Mouse (Mus musculus) heart, postnatal 14 days (tissue): ENCODE measurements around the gene Kcnk10. TPM values are rescaled to one million over a fixed set of nuclear protein-coding genes. Genes with fewer than 3 reads are reported as not detected.
A peak's percentile ranks its signal among the peaks of the same experiment; 100 is the strongest.

Experiments
- DNase-seq, 2 experiments: peaks; one replicate each; pipeline ENCODE4 v3.0.0; 2021 to 2022
- intact Hi-C: fragments of 180-260 bp; cut with DNase I; formaldehyde crosslinking; loops from one replicate; pipeline ENCODE4 v1.15.1; 2025
- total RNA-seq, 2 experiments: library from RNA; stranded (reverse); gene quantifications; 2 replicates each; pipeline ENCODE4 v1.2.3; 2021

The Kcnk10 gene
- total RNA-seq, 2 experiments from 2014 or later: not detected

- DNase-seq: no peak
- intact Hi-C loops: no loop called here
Measured at GRCm38 (mm10) chr12:98524331-98525311, 53.5 kb downstream of the Kcnk10 start.

DNA sequence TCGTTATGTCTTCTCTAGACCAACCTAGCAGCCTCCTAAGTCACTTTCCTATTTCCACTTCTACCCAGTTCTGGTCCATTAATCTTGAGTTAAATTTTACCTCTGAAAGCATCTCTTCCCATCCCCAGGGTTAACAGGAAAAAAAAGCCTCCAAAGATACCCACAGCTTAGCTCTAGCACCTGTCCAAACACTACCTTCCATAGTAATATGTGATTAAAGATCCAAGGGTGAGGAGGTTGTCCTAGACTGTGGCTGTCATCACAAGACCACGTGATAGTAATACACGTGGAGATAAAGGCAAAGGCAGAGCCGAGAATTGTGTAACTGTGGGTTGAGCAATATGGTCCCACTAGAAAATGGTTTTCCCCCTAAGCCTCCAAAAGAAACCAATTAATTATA is 56.8 kb downstream of the Kcnk10 start:
- intact Hi-C loops: no loop called here

DNA sequence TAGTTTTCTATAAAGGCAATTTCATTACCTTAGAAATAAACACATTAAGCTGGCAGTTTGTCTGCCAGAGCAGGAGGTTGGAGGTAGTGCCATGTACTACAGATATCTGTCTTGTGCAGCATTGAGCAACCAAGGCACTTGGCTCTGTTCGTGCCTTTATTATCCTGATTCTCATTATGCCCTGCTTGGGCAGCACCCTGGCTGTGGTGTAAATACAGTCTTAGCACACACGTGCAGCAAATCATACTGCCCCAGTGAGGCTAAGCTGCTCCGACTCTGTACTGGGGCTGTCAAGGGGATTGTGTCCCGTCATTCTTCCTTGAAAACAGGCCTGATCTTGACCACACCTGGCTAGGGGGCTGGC is 57.6 kb downstream of the Kcnk10 start:
- no peak for DNase-seq
- intact Hi-C loops: no loop called here

More for the DNA sequence above, 56.8 kb downstream of the Kcnk10 start:
- DNase-seq: no peak

GRCm38 (mm10) chr12:98519866-98520567 is 58.1 kb downstream of the Kcnk10 start:
- no peak for DNase-seq
- intact Hi-C loops: no loop called here

DNA sequence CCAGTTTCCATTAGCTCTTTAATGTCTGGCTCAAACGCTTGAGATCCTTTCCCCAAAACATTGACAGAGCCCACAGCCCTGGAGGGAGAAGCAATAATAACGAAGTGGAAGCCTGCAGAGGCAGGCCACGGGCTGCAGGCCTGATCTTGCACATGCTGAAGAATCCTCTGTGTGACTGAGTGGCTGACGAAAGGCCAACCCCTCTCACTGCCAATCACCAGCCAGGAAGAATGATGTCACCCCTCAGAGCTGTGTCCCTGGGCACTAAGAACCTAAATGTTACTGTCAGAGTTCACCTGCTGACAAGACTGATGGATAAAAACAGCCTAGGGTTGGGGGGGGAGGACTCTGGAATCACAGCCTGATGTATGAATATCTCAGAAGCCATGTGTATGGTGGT is 72.5 kb downstream of the Kcnk10 start:
- intact Hi-C loops: no loop called here
- DNase-seq: no peak

GRCm38 (mm10) chr12:98501528-98502280 is 76.4 kb downstream of the Kcnk10 start:
- no peak for DNase-seq
- intact Hi-C loops: no loop called here

GRCm38 (mm10) chr12:98501045-98501444 is 77.1 kb downstream of the Kcnk10 start:
- DNase-seq: no peak
- intact Hi-C loops: no loop called here

- DNase-seq: no peak
- intact Hi-C loops: no loop called here
Measured at GRCm38 (mm10) chr12:98481460-98481859, 96.7 kb downstream of the Kcnk10 start.

DNA sequence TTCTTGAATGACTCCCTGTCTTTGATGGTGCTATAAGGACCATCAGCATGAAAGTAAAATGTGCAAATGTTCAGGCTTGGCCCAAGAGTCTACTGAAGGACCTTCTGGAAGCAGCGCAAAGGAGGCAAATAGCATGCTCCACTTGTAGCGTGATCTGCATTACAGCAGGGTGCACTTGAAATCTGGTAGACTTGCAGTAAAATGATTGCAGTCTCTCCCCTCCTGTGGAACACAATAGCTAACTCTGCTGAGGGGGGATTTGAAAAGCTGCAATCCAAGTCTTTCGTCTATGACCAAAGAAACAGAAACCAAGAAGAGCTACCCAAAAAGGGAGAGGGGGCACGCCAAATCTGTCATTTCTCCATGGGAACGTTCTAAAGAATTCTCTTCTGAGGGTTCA is 97.1 kb downstream of the Kcnk10 start:
- DNase-seq: no peak
- intact Hi-C loops: no loop called here

DNA sequence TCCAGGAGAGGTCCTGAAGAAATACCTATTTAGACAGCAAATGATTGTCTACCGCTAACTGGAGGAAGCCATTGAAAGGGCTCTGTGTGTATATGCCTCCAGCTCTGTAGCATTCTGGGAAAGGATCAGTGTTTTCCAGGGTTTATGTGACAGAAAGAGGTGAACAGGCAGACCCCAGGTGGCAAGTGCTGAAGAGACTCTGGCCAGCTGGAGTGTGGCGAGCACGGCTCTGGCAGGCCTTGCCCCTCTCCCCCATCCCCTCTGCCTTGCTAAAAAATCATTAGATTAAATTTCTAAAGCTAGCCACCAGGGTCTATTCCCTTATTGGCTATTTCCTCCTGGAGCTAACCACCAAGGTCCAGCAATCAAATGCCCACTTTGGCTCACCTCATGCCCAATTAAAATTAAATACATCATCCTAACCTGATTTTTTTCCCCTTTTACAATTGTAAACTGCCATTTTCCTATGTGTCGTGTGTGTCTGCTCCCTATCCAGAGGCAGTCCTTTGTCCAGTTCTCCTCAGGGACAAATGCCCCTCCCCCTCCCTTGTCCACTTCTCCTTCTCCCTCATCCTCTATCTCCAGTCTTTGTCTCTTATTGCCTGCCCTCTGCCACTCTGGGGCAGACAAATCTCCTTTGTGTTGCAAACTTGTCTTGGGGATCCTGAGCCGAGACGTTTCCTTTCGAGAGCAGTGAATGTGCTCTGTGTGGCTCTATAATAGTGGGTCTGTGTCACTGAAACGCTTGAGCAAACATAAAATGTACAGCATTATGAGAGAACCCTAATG is 100.2 kb downstream of the Kcnk10 start:
- DNase-seq: no peak
- intact Hi-C loops: no loop called here

DNA sequence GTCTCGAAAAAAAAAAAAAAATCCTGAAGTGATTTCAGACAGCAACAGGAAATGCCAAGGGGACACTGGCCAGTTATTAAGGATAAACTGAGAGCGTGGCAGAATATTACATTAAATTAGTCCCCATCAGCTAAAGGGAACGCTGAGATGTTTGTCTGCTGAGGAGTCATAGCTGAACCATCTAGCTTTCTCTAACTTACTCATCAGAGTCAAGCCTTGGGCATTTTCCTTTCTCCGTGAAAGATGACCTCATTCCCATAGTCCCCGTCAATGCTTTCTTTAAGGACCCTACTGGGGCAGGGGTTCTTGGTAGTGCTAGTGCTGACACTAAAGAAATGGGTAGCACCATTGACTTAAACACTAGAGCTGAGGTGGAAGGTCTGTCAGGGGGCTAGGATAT is 106.9 kb downstream of the Kcnk10 start:
- DNase-seq: no peak
- intact Hi-C loops: no loop called here

DNA sequence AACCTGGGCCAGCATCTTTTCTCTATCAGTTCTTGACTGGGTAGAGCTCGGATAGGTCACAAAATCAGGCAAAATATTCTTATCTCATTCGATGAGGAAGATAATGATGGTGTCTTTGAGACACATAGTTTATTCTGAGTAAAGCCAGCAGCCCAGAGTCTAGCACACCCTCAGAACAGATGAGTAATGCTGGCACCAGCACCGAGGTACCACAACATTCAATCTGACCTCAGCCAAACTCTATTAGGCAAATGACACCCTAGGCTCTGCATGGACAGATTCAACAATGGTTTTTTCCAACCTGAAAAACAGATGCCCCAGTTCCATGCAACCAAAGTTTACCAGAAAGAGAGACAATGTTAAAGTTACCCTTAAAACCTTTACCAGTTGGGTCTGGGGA is 108.0 kb downstream of the Kcnk10 start:
- no peak for DNase-seq
- intact Hi-C loops: no loop called here

- intact Hi-C loops: no loop called here
- DNase-seq: no peak
Measured at GRCm38 (mm10) chr12:98467793-98468192, 110.3 kb downstream of the Kcnk10 start.

DNA sequence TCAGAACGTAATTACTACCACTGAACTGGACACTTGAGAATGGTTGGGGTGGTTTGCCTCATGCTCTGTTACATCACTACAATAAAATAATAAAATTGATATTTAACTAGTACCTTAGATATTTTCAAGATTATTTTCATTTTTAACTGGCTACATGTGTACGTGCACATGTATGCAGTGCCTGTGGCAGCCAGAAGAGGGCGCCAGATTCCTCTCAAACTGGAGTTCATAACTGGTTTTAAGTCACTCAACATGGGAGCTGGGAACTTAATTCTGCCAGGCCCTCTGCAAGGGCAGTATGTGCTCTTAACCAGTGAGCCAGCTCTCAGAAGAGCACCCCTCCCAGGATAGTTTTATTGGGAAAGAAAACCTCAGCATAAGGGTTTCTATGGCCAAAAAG is 118.2 kb downstream of the Kcnk10 start:
- intact Hi-C loops: no loop called here
- DNase-seq: peak in 1 of 2 experiments; percentile 3

DNA sequence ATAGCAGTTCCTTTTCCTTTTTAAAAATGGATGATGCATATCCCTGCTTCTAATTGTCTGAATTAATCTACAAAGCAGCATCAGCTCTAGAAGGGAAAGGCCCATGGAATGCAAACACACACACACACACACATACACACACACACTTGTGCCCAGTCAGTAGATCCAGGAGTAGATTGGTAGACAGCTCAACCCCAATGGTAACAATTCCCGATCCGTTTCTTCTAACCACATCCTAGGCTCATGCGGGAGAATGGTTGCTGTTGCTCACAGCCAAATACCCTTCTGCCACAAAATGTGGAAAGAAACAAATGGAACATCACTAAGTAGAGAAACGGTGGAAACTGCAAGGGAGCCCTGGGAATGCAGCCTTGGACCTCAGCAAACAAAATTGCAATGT is 119.2 kb downstream of the Kcnk10 start:
- no peak for DNase-seq
- intact Hi-C loops: no loop called here

GRCm38 (mm10) chr12:98458516-98458915 is 119.6 kb downstream of the Kcnk10 start:
- intact Hi-C loops: no loop called here

GRCm38 (mm10) chr12:98453161-98453560 is 124.9 kb downstream of the Kcnk10 start:
- no peak for DNase-seq

More at GRCm38 (mm10) chr12:98458516-98458915, 119.6 kb downstream of the Kcnk10 start:
- DNase-seq: no peak

DNA sequence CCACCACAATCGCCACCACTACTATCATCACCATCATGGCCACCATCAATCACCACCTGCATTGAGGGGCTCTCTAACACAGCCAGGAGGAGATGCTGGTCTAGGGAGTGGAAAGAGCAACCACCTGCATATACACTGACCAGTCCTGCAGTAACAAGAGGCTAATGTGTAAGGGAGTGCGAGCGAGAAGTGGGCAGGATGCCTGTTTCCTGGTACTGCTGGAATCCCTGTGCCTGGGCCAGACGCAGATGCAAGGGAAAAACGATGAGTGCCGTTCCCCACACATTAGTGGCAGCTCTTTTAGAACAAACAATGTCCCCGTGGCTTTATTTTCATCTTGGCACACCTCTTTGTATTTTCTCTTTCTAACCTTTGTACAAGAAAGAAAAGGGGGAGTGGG is 125.5 kb downstream of the Kcnk10 start:
- intact Hi-C loops: no loop called here
- no peak for DNase-seq

More at GRCm38 (mm10) chr12:98453161-98453560, 124.9 kb downstream of the Kcnk10 start:
- intact Hi-C loops: no loop called here

- intact Hi-C loops: no loop called here
- no peak for DNase-seq
Measured at GRCm38 (mm10) chr12:98445637-98446036, 132.5 kb downstream of the Kcnk10 start.

DNA sequence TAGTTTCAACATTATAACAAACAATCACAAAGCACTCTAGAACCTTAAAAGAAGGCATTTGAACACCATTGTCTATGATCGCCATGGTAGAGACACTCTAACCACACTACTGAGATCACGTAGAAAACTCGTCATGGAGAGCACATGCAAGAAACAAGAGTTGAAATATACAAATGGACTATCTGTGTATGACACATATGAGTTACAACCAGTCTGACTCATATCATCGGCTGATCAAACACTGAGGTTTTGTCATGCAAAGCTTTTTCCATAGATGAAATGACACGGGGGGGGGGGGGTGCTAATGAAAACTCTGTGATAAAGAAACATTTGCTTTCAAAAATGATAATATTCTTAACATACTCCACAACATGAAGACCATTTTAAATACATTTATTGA is 133.2 kb downstream of the Kcnk10 start:
- DNase-seq: no peak
- intact Hi-C loops: no loop called here
